Mouse (Mus musculus) kidney, embryonic 15.5 days (tissue): Measurements from ENCODE around the gene Slc37a1. TPM values are rescaled to one million over a fixed set of nuclear protein-coding genes. Genes with fewer than 3 reads are reported as not detected.

Experiments used
- ATAC-seq: fragments of 200-750 bp; cut with Nextera tagmentation; replicated peaks from 2 replicates; pipeline ENCODE4 v1.8.0; 2017; ENCODE audit warnings: moderate TSS enrichment; ENCODE audit not compliant: low FRiP score
- H3K27ac ChIP-seq: fragments of 300-500 bp; sonication (generic); 2 replicates; pipeline ENCODE4 v1.5.1; 2015; ENCODE audit warnings: mild to moderate bottlenecking, inconsistent platforms
- H3K27me3 ChIP-seq: fragments of 300-500 bp; sonication (generic); 2 replicates; pipeline ENCODE4 v1.6.1; 2015; ENCODE audit warnings: inconsistent platforms
- H3K36me3 ChIP-seq: fragments of 300-500 bp; sonication (generic); 2 replicates; pipeline ENCODE4 v1.6.1; 2015; ENCODE audit warnings: inconsistent platforms
- H3K4me1 ChIP-seq: fragments of 300-500 bp; sonication (generic); 2 replicates; pipeline ENCODE4 v1.6.1; 2015; ENCODE audit warnings: inconsistent platforms
- H3K4me2 ChIP-seq: fragments of 300-500 bp; sonication (generic); 2 replicates; pipeline ENCODE4 v1.6.1; 2015; ENCODE audit warnings: moderate library complexity, mild to moderate bottlenecking, inconsistent platforms
- H3K4me3 ChIP-seq: fragments of 300-500 bp; sonication (generic); replicated peaks from 2 replicates; pipeline ENCODE4 v1.5.1; 2015; ENCODE audit warnings: mild to moderate bottlenecking, inconsistent platforms
- H3K9ac ChIP-seq: fragments of 300-500 bp; sonication (generic); 2 replicates; pipeline ENCODE4 v1.6.1; 2015; ENCODE audit warnings: mild to moderate bottlenecking, inconsistent platforms
- H3K9me3 ChIP-seq: fragments of 300-500 bp; sonication (generic); replicated peaks from 2 replicates; pipeline ENCODE4 v1.6.1; 2016; ENCODE audit warnings: inconsistent platforms
- WGBS: fragments of 180-500 bp; shearing (Covaris S2); methylation state at CpG from one replicate; pipeline ENCODE4 v1.1.7; 2015; ENCODE audit warnings: mixed read lengths; 5-methylcytosine and 5-hydroxymethylcytosine counted together
- polyA plus RNA-seq: library from polyadenylated mRNA; unstranded; fragments of >200 nt; fragmentation: Nextera tagmentation; extraction: Ambion mirVana; gene quantifications from 2 replicates; pipeline ENCODE4 v1.2.1, GENCODE M21; 2015

The Slc37a1 gene
- polyA plus RNA-seq, 1 experiment from 2014 or later, result 3.0 TPM

DNA sequence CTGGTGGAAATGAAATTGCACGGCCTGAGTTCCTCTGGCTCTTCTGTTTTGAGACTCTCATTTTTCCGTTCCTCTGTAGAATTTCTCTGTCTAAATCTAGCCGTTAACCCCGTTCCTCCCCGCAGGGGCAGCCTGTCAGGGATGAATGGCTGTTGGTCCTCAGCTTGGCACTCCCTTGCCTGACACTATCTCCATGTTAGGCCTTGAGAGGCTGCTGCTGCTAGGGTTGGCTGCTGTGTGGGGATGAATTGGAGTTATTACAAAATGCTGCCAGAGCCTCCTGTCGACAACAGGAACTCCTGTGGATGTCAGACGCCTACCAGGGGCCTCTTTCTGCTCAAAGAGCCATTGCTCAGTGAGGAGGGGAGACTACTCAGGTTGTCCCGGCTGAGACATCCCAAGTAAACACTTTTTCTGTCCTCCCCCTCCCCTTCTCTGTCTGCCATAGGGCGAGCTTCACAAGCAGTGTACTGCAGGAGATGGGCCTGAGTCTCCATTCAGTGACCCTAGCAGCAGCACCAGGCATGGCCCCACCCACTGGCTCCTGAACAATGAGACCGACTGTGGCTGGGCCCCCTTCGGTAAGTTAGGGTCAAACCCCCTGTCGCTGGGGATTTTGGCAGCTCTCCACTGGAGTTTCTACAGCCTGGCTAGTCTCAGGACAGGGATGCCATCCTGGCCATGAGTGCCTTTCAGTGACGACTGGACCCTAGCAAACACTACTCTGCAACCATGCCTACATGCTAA is 28.6 kb downstream of the Slc37a1 start:
- H3K27ac ChIP-seq, result no peak overlapping the region
- 37% methylated on average over 13 of the region's 13 CpGs for WGBS
- no peak for ATAC-seq

DNA sequence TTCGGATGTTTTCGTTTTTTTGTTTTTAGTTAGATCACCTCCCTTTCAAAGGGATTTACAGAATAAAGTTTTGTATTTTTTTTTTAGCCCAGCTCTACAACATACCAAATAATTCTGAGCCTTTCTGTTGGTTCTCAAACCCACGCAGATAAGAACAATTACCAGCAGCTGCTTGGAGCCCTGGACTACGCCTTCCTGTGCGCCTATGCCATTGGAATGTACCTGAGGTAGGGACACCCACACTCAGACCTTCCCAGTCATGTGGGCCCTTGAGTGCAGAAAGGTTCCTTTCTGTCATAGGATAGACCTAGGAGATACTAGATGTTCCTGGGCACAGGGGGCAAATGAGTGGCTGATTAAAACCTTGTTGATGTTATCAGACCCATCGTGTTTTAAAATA is 29.4 kb downstream of the Slc37a1 start:
- 75% methylated on average over 6 of the region's 6 CpGs for WGBS
- peaks cover 10% of the 10 kb centered on the region for H3K4me1 ChIP-seq
- no peak overlapping the region for H3K4me2 ChIP-seq
- no peak overlapping the region for H3K27ac ChIP-seq
- H3K4me3 ChIP-seq, result no peak overlapping the region
- H3K9ac ChIP-seq, result no peak overlapping the region
- ATAC-seq, result no peak
- H3K27me3 ChIP-seq, result no peaks in the 10 kb centered on the region
- no peaks in the 10 kb centered on the region for H3K36me3 ChIP-seq
- no peaks in the 10 kb centered on the region for H3K9me3 ChIP-seq

More for the DNA sequence above, 28.6 kb downstream of the Slc37a1 start:
- peaks cover 10% of the 10 kb centered on the region for H3K4me1 ChIP-seq
- no peak overlapping the region for H3K4me2 ChIP-seq
- H3K36me3 ChIP-seq, result no peaks in the 10 kb centered on the region
- H3K9ac ChIP-seq, result no peak overlapping the region
- no peaks in the 10 kb centered on the region for H3K9me3 ChIP-seq
- no peak overlapping the region for H3K4me3 ChIP-seq
- no peaks in the 10 kb centered on the region for H3K27me3 ChIP-seq

DNA sequence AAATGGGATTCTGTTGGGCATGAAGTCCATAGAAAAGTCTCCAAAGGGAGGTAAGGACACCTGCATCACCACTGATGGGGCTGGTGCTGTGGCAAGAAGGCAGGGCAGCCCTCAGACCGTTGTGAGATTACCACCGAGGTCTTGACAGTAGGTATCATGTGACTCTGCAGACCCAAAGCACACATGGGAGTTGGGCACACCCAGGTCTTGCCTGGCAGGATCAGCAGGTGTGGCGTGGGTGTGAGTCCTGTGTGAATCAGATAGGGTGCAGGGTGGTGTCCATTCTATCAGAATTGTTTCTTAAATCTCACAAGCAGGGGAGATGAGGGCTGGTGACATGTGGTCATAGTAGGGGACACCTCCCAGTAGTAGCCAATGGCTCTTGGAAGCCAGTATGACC is 30.4 kb downstream of the Slc37a1 start:
- no peak for ATAC-seq
- H3K4me2 ChIP-seq, result no peak overlapping the region

DNA sequence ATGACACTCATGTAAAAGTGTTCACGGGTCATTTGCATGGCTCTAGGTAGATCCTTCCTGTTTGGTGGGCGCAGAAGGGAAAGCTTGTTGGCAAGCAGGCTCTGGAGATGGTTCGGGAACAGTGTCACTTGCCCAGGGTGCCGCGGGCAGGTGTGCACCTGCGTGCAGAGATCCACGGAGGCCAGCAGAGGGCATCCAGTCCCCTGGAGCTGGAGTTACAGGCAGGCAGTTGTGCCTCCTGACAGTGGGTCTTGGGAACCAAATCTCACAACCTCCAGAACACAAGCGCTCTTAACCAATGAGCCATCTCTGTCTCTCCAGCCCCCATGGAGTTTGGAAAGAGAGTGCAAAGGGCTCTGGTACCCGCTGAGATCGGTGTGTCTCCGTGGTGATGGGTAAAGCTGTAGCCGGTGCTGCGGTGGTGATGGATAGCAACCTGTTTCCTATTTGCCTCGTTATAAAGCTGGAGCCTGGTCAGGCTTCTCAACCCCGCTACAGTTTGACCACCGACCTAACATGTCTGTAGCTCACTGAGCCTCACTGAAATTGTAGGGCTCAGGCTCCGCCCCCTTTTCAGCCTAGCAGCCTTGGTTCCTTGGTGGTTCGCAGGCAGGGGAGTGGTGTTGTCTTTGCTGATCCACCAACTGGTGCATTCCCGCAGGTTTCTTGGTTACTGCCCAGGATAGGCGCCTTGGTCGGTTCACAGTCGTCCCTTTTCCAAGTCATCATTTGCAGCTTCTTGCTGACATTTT is 31.1 kb downstream of the Slc37a1 start:
- no peak overlapping the region for H3K27ac ChIP-seq
- no peaks in the 10 kb centered on the region for H3K9me3 ChIP-seq
- peaks cover 8% of the 10 kb centered on the region for H3K4me1 ChIP-seq
- ATAC-seq, result no peak
- no peak overlapping the region for H3K4me3 ChIP-seq
- H3K4me2 ChIP-seq, result no peak overlapping the region
- H3K36me3 ChIP-seq, result no peaks in the 10 kb centered on the region
- H3K9ac ChIP-seq, result no peak overlapping the region
- no peaks in the 10 kb centered on the region for H3K27me3 ChIP-seq
- WGBS, result 48% methylated on average over 22 of the region's 22 CpGs

More for the DNA sequence above, 30.4 kb downstream of the Slc37a1 start:
- Histone ChIP-seq H3K27ac (no peak overlapping the region), H3K9me3 (no peaks in the 10 kb centered on the region), H3K4me3 (no peak overlapping the region), H3K4me1 (peaks cover 10% of the 10 kb centered on the region), H3K9ac (no peak overlapping the region), H3K36me3 (no peaks in the 10 kb centered on the region), H3K27me3 (no peaks in the 10 kb centered on the region)
- whole genome bisulfite sequencing, result 86% methylated on average over 3 of the region's 3 CpGs

DNA sequence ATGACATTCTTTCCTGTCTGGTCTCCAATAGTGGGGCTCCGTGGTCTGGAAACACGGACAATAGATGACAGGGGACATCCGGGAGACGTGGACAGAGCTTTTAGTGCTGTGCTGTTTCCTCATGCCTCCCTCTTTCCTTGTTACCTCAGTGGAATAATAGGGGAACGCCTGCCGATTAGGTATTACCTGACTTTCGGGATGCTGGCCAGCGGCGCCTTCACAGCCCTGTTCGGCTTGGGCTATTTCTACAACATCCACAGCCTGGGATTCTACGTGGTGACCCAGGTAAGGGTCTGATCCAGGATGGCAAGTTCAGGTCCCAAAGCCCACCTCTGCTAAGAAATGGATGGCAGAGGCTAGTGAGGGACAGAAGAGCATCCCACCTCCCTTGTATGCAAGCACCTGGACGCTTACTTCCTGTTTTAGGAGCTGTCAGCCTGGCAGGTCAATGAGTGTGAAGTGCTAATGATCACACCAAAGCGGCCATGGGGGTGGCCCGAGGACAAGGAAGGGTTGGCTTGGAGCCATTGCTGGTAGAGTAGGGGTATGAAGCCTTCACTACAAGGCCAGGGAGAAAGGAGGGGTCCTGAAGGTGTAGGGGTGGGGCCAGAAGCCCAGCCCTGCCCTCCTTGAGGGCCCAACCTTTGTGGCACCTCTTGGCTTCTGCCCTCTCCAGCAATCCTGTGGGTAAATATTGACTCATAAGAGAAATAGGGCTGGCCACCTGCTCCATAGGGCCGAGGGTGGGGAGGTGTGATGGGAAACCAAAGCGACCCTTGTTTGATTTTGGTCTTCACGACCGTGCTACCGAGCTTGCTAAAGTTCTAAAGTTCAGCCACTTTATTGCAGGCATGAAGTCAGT is 32.5 kb downstream of the Slc37a1 start:
- H3K9ac ChIP-seq, result no peak overlapping the region
- H3K4me1 ChIP-seq, result peaks cover 5% of the 10 kb centered on the region
- no peaks in the 10 kb centered on the region for H3K9me3 ChIP-seq
- no peak overlapping the region for H3K4me2 ChIP-seq
- ATAC-seq, result no peak
- no peak overlapping the region for H3K4me3 ChIP-seq
- no peaks in the 10 kb centered on the region for H3K36me3 ChIP-seq
- H3K27ac ChIP-seq, result no peak overlapping the region
- WGBS, result 89% methylated on average over 19 of the region's 19 CpGs
- H3K27me3 ChIP-seq, result no peaks in the 10 kb centered on the region

DNA sequence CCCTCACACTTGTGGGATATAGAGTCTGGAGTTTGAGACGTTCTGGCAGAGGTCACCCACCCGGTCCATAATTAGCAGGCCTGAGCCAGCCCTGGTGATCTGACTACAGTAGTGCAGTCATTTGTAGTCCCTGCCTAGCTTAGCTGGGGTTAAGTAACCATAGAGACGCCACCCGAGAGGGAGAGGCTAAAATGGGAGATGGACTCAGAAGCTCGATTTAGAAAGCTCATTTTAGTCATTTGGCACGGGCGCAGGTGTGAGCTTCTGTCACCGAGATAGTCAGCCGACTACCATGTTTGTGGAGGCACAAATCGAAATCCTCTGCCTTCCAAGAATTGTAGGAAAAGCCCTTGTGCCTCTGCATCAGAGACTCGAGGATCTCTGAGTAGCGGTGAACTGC is 34.8 kb downstream of the Slc37a1 start:
- ATAC-seq, result no peak
- H3K27me3 ChIP-seq, result no peaks in the 10 kb centered on the region
- H3K27ac ChIP-seq, result no peak overlapping the region
- no peaks in the 10 kb centered on the region for H3K9me3 ChIP-seq
- peaks cover 7% of the 10 kb centered on the region; the same call in 1 of the 2 replicates for H3K4me1 ChIP-seq
- no peak overlapping the region for H3K9ac ChIP-seq
- H3K4me2 ChIP-seq, result no peak overlapping the region
- H3K36me3 ChIP-seq, result no peaks in the 10 kb centered on the region
- H3K4me3 ChIP-seq, result no peak overlapping the region
- WGBS, result 80% methylated on average over 12 of the region's 12 CpGs

DNA sequence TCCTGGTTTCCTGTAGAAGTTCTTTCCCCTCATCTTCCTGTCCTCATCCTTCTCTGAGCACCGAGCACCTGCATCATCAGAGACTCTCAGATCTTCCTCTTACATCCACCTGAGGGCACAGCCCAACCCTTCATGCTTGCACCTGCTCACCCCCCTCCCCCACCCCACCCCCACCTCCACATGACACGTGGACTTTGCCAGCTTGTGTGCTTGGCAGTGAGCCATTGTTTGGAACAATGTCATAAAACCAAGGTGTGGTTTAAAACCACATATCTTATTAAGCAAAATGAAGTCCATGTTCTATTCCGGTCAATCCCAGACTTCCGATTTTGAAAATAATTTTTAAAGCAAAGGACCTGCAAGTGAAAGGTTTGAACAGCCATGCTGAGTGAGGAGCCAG is 35.9 kb downstream of the Slc37a1 start:
- ATAC-seq, result no peak
- Histone ChIP-seq H3K9me3 (no peaks in the 10 kb centered on the region), H3K4me3 (no peak overlapping the region), H3K36me3 (no peaks in the 10 kb centered on the region), H3K4me2 (no peak overlapping the region), H3K4me1 (peaks cover 7% of the 10 kb centered on the region; the same call in 1 of the 2 replicates), H3K27ac (no peak overlapping the region), H3K27me3 (no peaks in the 10 kb centered on the region), H3K9ac (no peak overlapping the region)
- 81% methylated on average over 4 of the region's 4 CpGs for WGBS

DNA sequence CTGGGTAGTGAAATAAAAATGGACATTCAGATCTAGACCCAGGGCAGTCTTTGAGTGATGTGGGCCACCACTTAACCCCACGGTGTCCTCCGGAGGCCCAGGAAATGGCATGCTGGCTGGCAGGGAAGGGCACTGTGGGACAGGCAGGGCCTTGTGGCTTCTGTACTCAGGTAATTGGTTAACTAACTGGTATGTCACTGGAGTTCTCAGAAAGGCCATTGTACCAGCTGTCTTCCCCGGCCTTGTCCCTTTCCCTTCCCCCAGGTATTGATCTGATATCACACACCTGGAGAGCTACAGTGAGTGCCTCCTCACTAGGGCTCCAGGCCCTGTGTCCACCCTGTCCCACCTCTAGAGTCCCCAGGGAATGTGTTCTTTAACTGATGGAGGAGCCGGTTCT is 36.8 kb downstream of the Slc37a1 start:
- Histone ChIP-seq H3K9me3 (no peaks in the 10 kb centered on the region), H3K4me3 (no peak overlapping the region), H3K27ac (no peak overlapping the region), H3K27me3 (no peaks in the 10 kb centered on the region), H3K4me2 (no peak overlapping the region), H3K36me3 (no peaks in the 10 kb centered on the region), H3K9ac (no peak overlapping the region), H3K4me1 (peaks cover 7% of the 10 kb centered on the region; the same call in 1 of the 2 replicates)
- no peak for ATAC-seq
- 81% methylated on average over 4 of the region's 4 CpGs for WGBS

GRCm38 (mm10) chr17:31324227-31324626 is 37.6 kb downstream of the Slc37a1 start:
- peaks cover 7% of the 10 kb centered on the region; the same call in 1 of the 2 replicates for H3K4me1 ChIP-seq
- no peaks in the 10 kb centered on the region for H3K36me3 ChIP-seq
- no peak overlapping the region for H3K9ac ChIP-seq
- H3K4me2 ChIP-seq, result no peak overlapping the region
- no peak overlapping the region for H3K27ac ChIP-seq
- WGBS, result 89% methylated on average over 8 of the region's 8 CpGs
- H3K9me3 ChIP-seq, result no peaks in the 10 kb centered on the region
- ATAC-seq, result no peak
- no peaks in the 10 kb centered on the region for H3K27me3 ChIP-seq
- no peak overlapping the region for H3K4me3 ChIP-seq

DNA sequence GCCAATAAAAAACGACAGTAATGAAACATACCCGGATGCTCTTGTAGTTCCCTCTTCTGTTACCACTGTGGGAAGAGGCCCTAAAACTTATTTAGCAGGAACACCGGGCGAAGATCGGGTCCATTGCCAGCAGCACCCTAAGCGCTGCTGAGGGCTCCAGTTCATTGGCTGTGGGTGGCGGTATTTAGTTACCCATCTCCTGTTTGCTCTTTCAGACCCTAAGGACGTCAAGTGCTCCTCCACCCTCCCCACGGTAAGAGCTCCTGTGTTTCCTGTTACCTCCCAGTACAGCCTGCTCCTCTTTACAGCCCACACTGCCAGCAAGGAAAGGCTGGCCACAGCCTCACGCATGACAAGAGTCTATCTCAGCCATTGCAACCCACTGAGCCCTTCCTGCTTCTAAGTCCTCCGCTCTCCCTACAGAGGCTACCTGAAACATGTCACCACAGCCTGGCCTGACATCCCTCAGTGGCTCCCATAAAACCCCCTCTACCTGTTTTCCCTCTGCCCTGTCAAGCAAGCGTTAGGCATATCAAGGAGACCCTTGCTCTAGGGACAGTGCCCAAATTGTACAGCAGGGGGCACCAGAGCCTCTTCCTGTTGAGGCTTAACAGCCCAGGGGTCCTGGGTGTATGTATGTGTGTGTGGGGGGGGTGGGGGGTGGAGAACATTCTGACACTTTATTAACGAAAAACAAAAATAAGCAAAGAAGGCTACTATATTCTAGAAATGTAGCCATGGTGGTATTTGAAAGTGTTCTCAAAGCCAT is 39.0 kb downstream of the Slc37a1 start:
- 62% methylated on average over 13 of the region's 13 CpGs for WGBS
- Histone ChIP-seq H3K27ac (no peak overlapping the region), H3K4me1 (peaks cover 7% of the 10 kb centered on the region; the same call in 1 of the 2 replicates), H3K27me3 (no peaks in the 10 kb centered on the region), H3K4me2 (no peak overlapping the region), H3K4me3 (no peak overlapping the region), H3K36me3 (no peaks in the 10 kb centered on the region), H3K9ac (no peak overlapping the region), H3K9me3 (no peaks in the 10 kb centered on the region)
- no peak for ATAC-seq

DNA sequence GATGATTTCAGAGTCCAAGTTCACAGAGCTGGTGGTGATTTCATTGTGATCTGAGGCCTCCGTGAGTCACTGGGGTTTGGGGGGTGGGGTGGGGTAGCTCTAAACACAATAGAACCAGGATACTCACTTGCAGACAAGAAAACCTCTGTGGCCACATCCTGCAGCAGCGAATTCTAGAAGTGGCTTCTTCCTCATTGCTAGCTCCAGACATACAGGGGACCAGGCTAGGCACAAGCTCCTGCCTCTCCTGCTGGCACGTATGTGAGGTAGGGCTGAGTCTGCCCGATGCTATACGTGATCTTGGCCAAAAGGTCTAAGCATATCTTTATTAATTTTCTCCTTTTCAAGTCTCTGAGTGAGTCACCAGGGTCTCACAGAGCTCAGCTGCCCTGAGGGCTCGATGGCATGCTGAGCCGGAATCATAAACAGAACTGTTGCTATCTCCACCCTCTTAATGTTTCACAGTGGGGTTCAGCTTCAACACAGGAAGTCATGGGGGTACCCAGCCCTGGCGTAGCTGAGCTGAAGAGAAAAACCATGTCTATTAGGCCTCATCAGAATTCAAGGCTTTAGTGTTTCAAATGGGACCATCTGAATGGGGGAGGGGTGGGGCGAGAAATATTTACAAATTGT is 39.7 kb downstream of the Slc37a1 start:
- H3K27me3 ChIP-seq, result no peaks in the 10 kb centered on the region
- H3K4me3 ChIP-seq, result no peak overlapping the region
- H3K36me3 ChIP-seq, result no peaks in the 10 kb centered on the region
- H3K9me3 ChIP-seq, result no peaks in the 10 kb centered on the region
- no peak for ATAC-seq
- no peak overlapping the region for H3K4me2 ChIP-seq
- H3K4me1 ChIP-seq, result peaks cover 7% of the 10 kb centered on the region; the same call in 1 of the 2 replicates
- WGBS, result 60% methylated on average over 9 of the region's 9 CpGs
- no peak overlapping the region for H3K27ac ChIP-seq
- no peak overlapping the region for H3K9ac ChIP-seq
